Mouse (Mus musculus): Measurements from ENCODE around the gene Sprr2i.

Sprr2i gene

DNA sequence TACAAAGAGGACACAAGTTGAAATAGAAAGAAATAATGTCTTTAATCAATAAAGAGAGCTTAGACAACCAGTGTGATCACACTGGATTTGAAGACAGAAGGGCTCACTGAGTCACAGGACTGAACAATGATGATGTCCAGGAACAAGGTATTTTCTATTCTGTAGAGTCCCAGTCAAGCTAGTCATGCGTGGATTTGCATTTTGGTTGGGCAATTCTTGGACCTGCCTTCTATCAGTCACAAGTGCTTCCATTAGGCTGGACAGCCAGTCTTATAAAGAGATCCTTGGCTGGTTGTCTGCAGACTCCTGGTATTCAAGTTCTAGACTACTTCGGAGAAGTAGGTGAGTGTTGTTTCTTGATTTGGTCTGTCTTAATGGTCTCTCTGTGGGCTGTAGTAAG is at the start of gene Sprr2i:
Gene Sprr2i, plus strand, starts transcription at position 301 of the 400 bp plus-strand sequence.
- no peak for DNase-seq (ENCODE audit: low read depth, low spot score)

- no peak for DNase-seq (ENCODE audit: low read depth, low spot score)
Measured at GRCm38 (mm10) chr3:92361619-92362018, 46.2 kb upstream of the Sprr2i start.

- DNase-seq (ENCODE audit: low read depth, low spot score) = no peak
Measured at GRCm38 (mm10) chr3:92364887-92365286, 42.9 kb upstream of the Sprr2i start, which contains the start of gene Sprr2f. TSS of gene Sprr2f (plus strand) at chr3:92365187.

DNA sequence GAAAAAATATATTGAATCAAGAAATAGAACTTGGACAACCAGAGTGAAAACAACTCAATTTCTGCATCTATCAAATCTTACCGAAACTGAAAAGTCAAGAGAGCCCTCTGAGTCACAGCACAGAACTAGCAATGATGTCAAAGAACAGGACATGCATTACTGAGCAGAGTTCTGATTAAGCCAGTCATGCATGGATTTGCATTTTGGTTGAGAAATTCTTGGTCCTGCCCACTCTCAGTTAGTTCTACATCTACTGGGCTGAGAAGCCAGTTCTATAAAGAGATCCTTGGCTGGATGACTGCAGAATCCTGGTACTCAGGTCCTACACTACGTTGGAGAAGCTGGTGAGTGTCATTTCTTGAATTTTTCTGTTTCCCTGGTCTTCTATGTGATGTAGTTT is 34.2 kb upstream of the Sprr2i start:
- DNase-seq (ENCODE audit: low read depth, low spot score) = no peak

DNA sequence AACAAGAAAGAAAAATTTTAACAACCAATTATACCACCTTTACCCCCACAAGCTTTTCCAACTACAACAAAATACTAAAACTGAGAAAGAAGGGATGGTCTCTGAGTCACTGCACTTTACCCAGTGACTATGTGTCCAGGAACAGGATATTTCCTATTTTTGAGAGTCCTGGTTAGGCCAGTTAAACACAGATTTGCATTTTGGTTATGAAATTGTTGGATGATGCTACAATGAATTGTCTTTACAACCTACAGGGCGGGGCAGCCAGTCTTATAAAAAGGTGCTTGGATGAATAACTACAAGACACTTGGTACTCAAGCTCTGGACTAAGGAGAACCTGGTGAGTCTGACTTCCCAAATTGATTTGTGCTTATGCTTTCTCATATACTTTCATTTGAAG is 22.4 kb upstream of the Sprr2i start, which contains the start of gene Sprr2h:
Gene Sprr2h, plus strand, starts transcription at position 301 of the 400 bp plus-strand sequence.
- no peak for DNase-seq (ENCODE audit: low read depth, low spot score)

- no peak for DNase-seq (ENCODE audit: low read depth, low spot score)
Measured at GRCm38 (mm10) chr3:92394301-92394700, 13.5 kb upstream of the Sprr2i start.

GRCm38 (mm10) chr3:92417782-92418181 is 10.0 kb downstream of the Sprr2i start, which contains the start of gene Sprr2j-ps:
TSS of gene Sprr2j-ps (plus strand) at chr3:92418082.
- DNase-seq (ENCODE audit: low read depth, low spot score) = no peak

DNA sequence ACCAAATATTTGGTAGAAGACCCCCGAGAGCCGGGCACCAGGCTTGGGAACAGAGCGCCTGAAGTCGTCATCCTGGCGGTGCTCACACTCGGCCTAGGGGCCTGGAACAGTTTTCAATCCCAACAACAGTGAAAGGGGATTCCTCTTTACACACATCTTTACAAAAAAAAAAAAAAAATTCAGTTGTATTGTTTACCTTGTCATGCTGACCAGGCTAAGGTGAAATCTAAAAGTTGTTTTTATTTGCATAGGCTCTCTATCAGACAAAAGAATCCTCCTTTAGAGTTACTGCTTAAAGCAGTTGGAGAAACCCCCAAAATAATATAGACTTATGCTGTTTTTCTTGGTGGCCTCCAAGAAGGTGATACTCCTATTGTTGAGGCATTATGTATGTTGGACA is 21.5 kb downstream of the Sprr2i start, which contains the start of gene Gm9774:
Gene Gm9774, minus strand, starts transcription at position 101 of the 400 bp plus-strand sequence.
- no peak for DNase-seq (ENCODE audit: low read depth, low spot score)

DNA sequence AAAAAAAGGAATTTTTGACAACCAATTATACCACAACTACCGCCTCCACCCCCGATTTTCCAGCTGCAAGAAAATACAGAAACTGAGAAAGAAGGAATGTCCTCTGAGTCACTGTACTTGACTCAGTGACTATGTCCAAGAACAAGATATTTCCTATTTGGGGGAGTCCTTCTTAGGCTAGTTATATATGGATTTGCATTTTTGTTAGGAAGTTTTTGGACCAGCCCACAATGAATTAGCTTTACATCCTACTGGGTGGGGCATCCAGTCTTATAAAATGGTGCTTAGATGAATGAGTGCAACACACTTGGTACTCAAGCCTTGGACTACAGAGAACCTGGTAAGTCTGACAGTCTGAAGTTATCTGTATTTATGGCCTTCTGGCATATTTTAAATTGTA is 24.5 kb downstream of the Sprr2i start, which contains the start of gene Sprr2k:
Gene Sprr2k, plus strand, starts transcription at position 301 of the 400 bp plus-strand sequence.
- no peak for DNase-seq (ENCODE audit: low read depth, low spot score)

- no peak for DNase-seq (ENCODE audit: low read depth, low spot score)
Measured at GRCm38 (mm10) chr3:92438689-92439088, 30.9 kb downstream of the Sprr2i start, which contains the start of gene Sprr1b. TSS of gene Sprr1b (minus strand) at chr3:92438789.

GRCm38 (mm10) chr3:92440177-92440576 is 32.4 kb downstream of the Sprr2i start:
- DNase-seq (ENCODE audit: low read depth, low spot score) = no peak

GRCm38 (mm10) chr3:92455151-92455550 is 47.4 kb downstream of the Sprr2i start:
- DNase-seq (ENCODE audit: low read depth, low spot score) = no peak

GRCm38 (mm10) chr3:92458620-92459019 is 50.8 kb downstream of the Sprr2i start, which contains the start of gene Sprr3:
TSS of gene Sprr3 (minus strand) at chr3:92458720.
- DNase-seq (ENCODE audit: low read depth, low spot score) = no peak

Measured in telencephalon, adult 2 months (tissue).